Mouse (Mus musculus): ENCODE data around the gene Arap1. TPM values are rescaled to one million over a fixed set of nuclear protein-coding genes. Genes with fewer than 3 reads are reported as not detected.

Arap1 gene
- polyA plus RNA-seq, 1 experiment from 2014 or later = 8.7 TPM

GRCm38 (mm10) chr7:101385866-101386452 is 38.1 kb downstream of the Arap1 start:
- no peaks in the 10 kb centered on the region for H3K27me3 ChIP-seq (ENCODE audit: control insufficient read depth, insufficient read depth, low read length)
- no peaks in the 10 kb centered on the region for H3K36me3 ChIP-seq (ENCODE audit: control insufficient read depth, insufficient read depth, low read length)
- ATAC-seq (ENCODE audit: low FRiP score, low TSS enrichment) (no peak), DNase-seq (no peak)
- H3K4me3 ChIP-seq (replicated peaks; ENCODE audit: low read depth, low read length) = no peak overlapping the region
- no peak overlapping the region for H3K4me2 ChIP-seq (ENCODE audit: low read length)
- H3K4me1 ChIP-seq (ENCODE audit: control insufficient read depth, insufficient read depth, low read length) = no peaks in the 10 kb centered on the region
- H3K27ac ChIP-seq (replicated peaks; ENCODE audit: low read depth, low read length) = no peak overlapping the region
- no peak overlapping the region for H3K9ac ChIP-seq (replicated peaks; ENCODE audit: low read length)
- 63% methylated on average over 10 of the region's 10 CpGs for WGBS
- H3K9me3 ChIP-seq (ENCODE audit: control insufficient read depth, low read length) = no peaks in the 10 kb centered on the region

- DNase-seq (no peak), ATAC-seq (ENCODE audit: low FRiP score, low TSS enrichment) (no peak)
- no peak overlapping the region for H3K4me2 ChIP-seq (ENCODE audit: low read length)
- no peak overlapping the region for H3K27ac ChIP-seq (replicated peaks; ENCODE audit: low read depth, low read length)
- H3K27me3 ChIP-seq (ENCODE audit: control insufficient read depth, insufficient read depth, low read length) = no peaks in the 10 kb centered on the region
- no peaks in the 10 kb centered on the region for H3K9me3 ChIP-seq (ENCODE audit: control insufficient read depth, low read length)
- H3K9ac ChIP-seq (replicated peaks; ENCODE audit: low read length) = no peak overlapping the region
- 90% methylated on average over 6 of the region's 6 CpGs for WGBS
- H3K4me1 ChIP-seq (ENCODE audit: control insufficient read depth, insufficient read depth, low read length) = no peaks in the 10 kb centered on the region
- H3K36me3 ChIP-seq (ENCODE audit: control insufficient read depth, insufficient read depth, low read length) = no peaks in the 10 kb centered on the region
- H3K4me3 ChIP-seq (replicated peaks; ENCODE audit: low read depth, low read length) = no peak overlapping the region
Observed at GRCm38 (mm10) chr7:101389256-101389655, 41.4 kb downstream of the Arap1 start.

- no peak overlapping the region for H3K27ac ChIP-seq (replicated peaks; ENCODE audit: low read depth, low read length)
- WGBS = 83% methylated on average over 4 of the region's 4 CpGs
- no peak; the same call in 1 of the 2 replicates for ATAC-seq (ENCODE audit: low FRiP score, low TSS enrichment)
- no peak overlapping the region for H3K9ac ChIP-seq (replicated peaks; ENCODE audit: low read length)
- H3K9me3 ChIP-seq (ENCODE audit: control insufficient read depth, low read length) = no peaks in the 10 kb centered on the region
- no peak for DNase-seq
- no peaks in the 10 kb centered on the region for H3K4me1 ChIP-seq (ENCODE audit: control insufficient read depth, insufficient read depth, low read length)
- no peak overlapping the region for H3K4me3 ChIP-seq (replicated peaks; ENCODE audit: low read depth, low read length)
- H3K4me2 ChIP-seq (ENCODE audit: low read length) = no peak overlapping the region
- no peaks in the 10 kb centered on the region for H3K36me3 ChIP-seq (ENCODE audit: control insufficient read depth, insufficient read depth, low read length)
- no peaks in the 10 kb centered on the region for H3K27me3 ChIP-seq (ENCODE audit: control insufficient read depth, insufficient read depth, low read length)
Observed at GRCm38 (mm10) chr7:101391909-101392479, 44.1 kb downstream of the Arap1 start.

- Histone ChIP-seq H3K9me3 (ENCODE audit: control insufficient read depth, low read length) (no peaks in the 10 kb centered on the region), H3K4me2 (ENCODE audit: low read length) (no peak overlapping the region), H3K9ac (replicated peaks; ENCODE audit: low read length) (no peak overlapping the region), H3K27ac (replicated peaks; ENCODE audit: low read depth, low read length) (no peak overlapping the region), H3K4me3 (replicated peaks; ENCODE audit: low read depth, low read length) (no peak overlapping the region), H3K36me3 (ENCODE audit: control insufficient read depth, insufficient read depth, low read length) (no peaks in the 10 kb centered on the region), H3K27me3 (ENCODE audit: control insufficient read depth, insufficient read depth, low read length) (no peaks in the 10 kb centered on the region), H3K4me1 (ENCODE audit: control insufficient read depth, insufficient read depth, low read length) (no peaks in the 10 kb centered on the region)
- 53% methylated on average over 4 of the region's 4 CpGs for WGBS
- DNase-seq (no peak), ATAC-seq (ENCODE audit: low FRiP score, low TSS enrichment) (no peak)
Observed at GRCm38 (mm10) chr7:101393015-101393414, 45.1 kb downstream of the Arap1 start.

- Histone ChIP-seq H3K27ac (replicated peaks; ENCODE audit: low read depth, low read length) (no peak overlapping the region), H3K4me2 (ENCODE audit: low read length) (no peak overlapping the region), H3K4me1 (ENCODE audit: control insufficient read depth, insufficient read depth, low read length) (no peaks in the 10 kb centered on the region), H3K36me3 (ENCODE audit: control insufficient read depth, insufficient read depth, low read length) (no peaks in the 10 kb centered on the region), H3K9ac (replicated peaks; ENCODE audit: low read length) (no peak overlapping the region), H3K4me3 (replicated peaks; ENCODE audit: low read depth, low read length) (no peak overlapping the region), H3K27me3 (ENCODE audit: control insufficient read depth, insufficient read depth, low read length) (no peaks in the 10 kb centered on the region), H3K9me3 (ENCODE audit: control insufficient read depth, low read length) (no peaks in the 10 kb centered on the region)
- DNase-seq (peak; percentile 13), ATAC-seq (ENCODE audit: low FRiP score, low TSS enrichment) (no peak)
- WGBS = 47% methylated on average over 8 of the region's 8 CpGs
Observed at GRCm38 (mm10) chr7:101393694-101394504, 46.0 kb downstream of the Arap1 start.

- Histone ChIP-seq H3K27me3 (ENCODE audit: control insufficient read depth, insufficient read depth, low read length) (no peaks in the 10 kb centered on the region), H3K4me3 (replicated peaks; ENCODE audit: low read depth, low read length) (no peak overlapping the region), H3K9ac (replicated peaks; ENCODE audit: low read length) (no peak overlapping the region), H3K27ac (replicated peaks; ENCODE audit: low read depth, low read length) (no peak overlapping the region), H3K4me1 (ENCODE audit: control insufficient read depth, insufficient read depth, low read length) (no peaks in the 10 kb centered on the region), H3K9me3 (ENCODE audit: control insufficient read depth, low read length) (no peaks in the 10 kb centered on the region), H3K4me2 (ENCODE audit: low read length) (no peak overlapping the region), H3K36me3 (ENCODE audit: control insufficient read depth, insufficient read depth, low read length) (no peaks in the 10 kb centered on the region)
- DNase-seq (no peak), ATAC-seq (ENCODE audit: low FRiP score, low TSS enrichment) (no peak)
- WGBS = 68% methylated on average over 3 of the region's 3 CpGs
Observed at GRCm38 (mm10) chr7:101394569-101394968, 46.7 kb downstream of the Arap1 start.

GRCm38 (mm10) chr7:101395471-101395870 is 47.6 kb downstream of the Arap1 start:
- no peak overlapping the region for H3K9ac ChIP-seq (replicated peaks; ENCODE audit: low read length)
- no peaks in the 10 kb centered on the region for H3K36me3 ChIP-seq (ENCODE audit: control insufficient read depth, insufficient read depth, low read length)
- no peaks in the 10 kb centered on the region for H3K9me3 ChIP-seq (ENCODE audit: control insufficient read depth, low read length)
- 0 out of 2 replicates have a peak, but pooled peaks have one; percentile 22 for ATAC-seq (ENCODE audit: low FRiP score, low TSS enrichment)
- H3K4me1 ChIP-seq (ENCODE audit: control insufficient read depth, insufficient read depth, low read length) = no peaks in the 10 kb centered on the region
- WGBS = 90% methylated on average over 2 of the region's 2 CpGs
- no peaks in the 10 kb centered on the region for H3K27me3 ChIP-seq (ENCODE audit: control insufficient read depth, insufficient read depth, low read length)
- no peak overlapping the region for H3K27ac ChIP-seq (replicated peaks; ENCODE audit: low read depth, low read length)
- no peak overlapping the region for H3K4me2 ChIP-seq (ENCODE audit: low read length)
- no peak overlapping the region for H3K4me3 ChIP-seq (replicated peaks; ENCODE audit: low read depth, low read length)
- no peak for DNase-seq

- H3K4me1 ChIP-seq (ENCODE audit: control insufficient read depth, insufficient read depth, low read length) = no peaks in the 10 kb centered on the region
- H3K36me3 ChIP-seq (ENCODE audit: control insufficient read depth, insufficient read depth, low read length) = no peaks in the 10 kb centered on the region
- no peak overlapping the region for H3K9ac ChIP-seq (replicated peaks; ENCODE audit: low read length)
- H3K4me2 ChIP-seq (ENCODE audit: low read length) = no peak overlapping the region
- no peak overlapping the region for H3K4me3 ChIP-seq (replicated peaks; ENCODE audit: low read depth, low read length)
- no peak overlapping the region for H3K27ac ChIP-seq (replicated peaks; ENCODE audit: low read depth, low read length)
- ATAC-seq (ENCODE audit: low FRiP score, low TSS enrichment) (no peak), DNase-seq (no peak)
- WGBS = 88% methylated on average over 4 of the region's 4 CpGs
- H3K27me3 ChIP-seq (ENCODE audit: control insufficient read depth, insufficient read depth, low read length) = no peaks in the 10 kb centered on the region
- no peaks in the 10 kb centered on the region for H3K9me3 ChIP-seq (ENCODE audit: control insufficient read depth, low read length)
Observed at GRCm38 (mm10) chr7:101397175-101397574, 49.3 kb downstream of the Arap1 start.
